ENCODE assay signal across 10 mouse cellular contexts in the genomic region with DNA sequence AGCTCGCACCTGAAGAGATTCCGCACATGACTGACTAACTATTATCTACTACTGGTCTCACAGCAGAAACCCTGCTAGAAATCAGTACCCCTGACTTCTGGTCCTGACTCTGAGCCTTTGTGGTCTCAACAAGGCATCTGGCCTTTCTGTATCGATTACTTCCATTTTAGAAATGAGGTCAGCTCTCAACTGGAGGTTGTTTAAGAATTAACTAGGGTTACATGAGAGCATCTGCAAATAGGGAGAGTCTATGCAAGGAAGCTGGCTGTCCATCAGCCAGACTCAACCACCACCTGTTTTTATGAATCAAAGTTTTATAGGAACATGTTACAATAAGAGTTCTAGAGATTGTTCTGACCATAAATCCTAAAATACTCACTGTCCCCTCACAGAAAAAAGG. TPM values are rescaled to one million over a fixed set of nuclear protein-coding genes. Genes with fewer than 3 reads are reported as not detected.
A peak's percentile ranks its signal among the peaks of the same experiment; 100 is the strongest.
DNase-seq lines count a peak whose midpoint lies in the region; ATAC-seq and TF ChIP-seq lines count a peak whose summit lies in the region.
"Had no signal": no experiment of that assay in that cellular context is flagged by ENCODE, and none has a peak within 500 bp of the region (broad histone marks: within the 10 kb centered on the region; RNA-seq: fewer than 3 reads in every experiment).

No protein-coding gene starts in this region.

- no peak overlapping the region for H3K9ac ChIP-seq in lung, embryonic 14.5 days
- H3K9ac ChIP-seq in lung, postnatal 0 days (replicated peaks; ENCODE audit: low read depth), result no peak overlapping the region
- no peak overlapping the region for H3K9ac ChIP-seq in intestine, embryonic 16.5 days (ENCODE audit: low read depth, low read length)
- H3K9ac ChIP-seq in midbrain, postnatal 0 days (replicated peaks; ENCODE audit: low read length, poor library complexity, severe bottlenecking), result 0 out of 2 replicates have a peak overlapping the region, but pooled peaks have one; percentile 36

- H3K9me3 ChIP-seq in lung, embryonic 14.5 days (ENCODE audit: low read depth, low read length), result no peaks in the 10 kb centered on the region
- no peaks in the 10 kb centered on the region for H3K9me3 ChIP-seq in lung, postnatal 0 days (ENCODE audit: low read length)
- H3K9me3 ChIP-seq in intestine, embryonic 16.5 days (ENCODE audit: control insufficient read depth, low read length), result no peaks in the 10 kb centered on the region
- no peaks in the 10 kb centered on the region for H3K9me3 ChIP-seq in midbrain, postnatal 0 days (ENCODE audit: low read length)

- H3K4me2 ChIP-seq in lung, embryonic 14.5 days, result peak overlapping the region; percentile 88
- H3K4me2 ChIP-seq in lung, postnatal 0 days (replicated peaks; ENCODE audit: low read depth, low read length), result no peak overlapping the region
- 0 out of 2 replicates have a peak overlapping the region, but pooled peaks have one; percentile 85 for H3K4me2 ChIP-seq in intestine, embryonic 16.5 days (ENCODE audit: low read depth, low read length)
- peak overlapping the region; percentile 90 for H3K4me2 ChIP-seq in midbrain, postnatal 0 days (ENCODE audit: low read depth, low read length, poor library complexity, severe bottlenecking)

- 78% methylated on average over 3 of the region's 3 CpGs for WGBS in lung, embryonic 14.5 days
- WGBS in lung, postnatal 0 days, result 75% methylated on average over 3 of the region's 3 CpGs
- WGBS in intestine, embryonic 16.5 days, result 77% methylated on average over 3 of the region's 3 CpGs
- WGBS in midbrain, postnatal 0 days, result 75% methylated on average over 3 of the region's 3 CpGs
- WGBS in kidney, adult 2 months, result 63% methylated on average over 3 of the region's 3 CpGs

- no peaks in the 10 kb centered on the region for H3K27me3 ChIP-seq in lung, embryonic 14.5 days (ENCODE audit: insufficient read depth, low read length)
- no peaks in the 10 kb centered on the region for H3K27me3 ChIP-seq in lung, postnatal 0 days (replicated peaks; ENCODE audit: insufficient read depth, low read length)
- H3K27me3 ChIP-seq in intestine, embryonic 16.5 days (replicated peaks; ENCODE audit: control insufficient read depth, insufficient read depth, low read length), result no peaks in the 10 kb centered on the region
- no peaks in the 10 kb centered on the region for H3K27me3 ChIP-seq in midbrain, postnatal 0 days (ENCODE audit: insufficient read depth, low read length)
- H3K27me3 ChIP-seq in kidney, adult 2 months (replicated peaks; ENCODE audit: control insufficient read depth, insufficient read depth, low read length), result no peaks in the 10 kb centered on the region

- peak overlapping the region; percentile 93; the same call in 1 of the 2 replicates for H3K4me3 ChIP-seq in gastrocnemius, adult 2 months
- no peak overlapping the region for H3K4me3 ChIP-seq in lung, embryonic 14.5 days (ENCODE audit: low read depth, low read length)
- no peak overlapping the region for H3K4me3 ChIP-seq in lung, postnatal 0 days (ENCODE audit: low read depth, low read length)
- H3K4me3 ChIP-seq in intestine, embryonic 16.5 days (ENCODE audit: low read length), result no peak overlapping the region
- H3K4me3 ChIP-seq in midbrain, postnatal 0 days (ENCODE audit: low read depth, low read length), result peak overlapping the region; percentile 100; the same call in 1 of the 2 replicates
- no peak overlapping the region for H3K4me3 ChIP-seq in kidney, adult 2 months (ENCODE audit: insufficient read depth, low read depth, low read length)

- TF ChIP-seq POLR2A in kidney, adult 2 months (IDR thresholded peaks at IDR 0.05; ENCODE audit: low read depth, low read length), result no peak

- peaks cover 10% of the 10 kb centered on the region for H3K4me1 ChIP-seq in lung, embryonic 14.5 days (ENCODE audit: insufficient read depth)
- H3K4me1 ChIP-seq in lung, postnatal 0 days (ENCODE audit: insufficient read depth, low read depth, low read length), result peaks cover 14% of the 10 kb centered on the region; the same call in 1 of the 2 replicates
- peaks cover 28% of the 10 kb centered on the region for H3K4me1 ChIP-seq in intestine, embryonic 16.5 days (ENCODE audit: control insufficient read depth, insufficient read depth, low read length)
- peaks cover 13% of the 10 kb centered on the region; the same call in 1 of the 2 replicates for H3K4me1 ChIP-seq in midbrain, postnatal 0 days (ENCODE audit: insufficient read depth, low read length)
- H3K4me1 ChIP-seq in kidney, adult 2 months (ENCODE audit: control insufficient read depth, insufficient read depth, low read length), result peaks cover 6% of the 10 kb centered on the region

- intact Hi-C loops in gastrocnemius, adult 2 months (cut with DNase I), result no loop called here

- TF ChIP-seq EP300 in lung, postnatal 0 days (IDR thresholded peaks at IDR 0.05), result no peak

- H3K36me3 ChIP-seq in lung, embryonic 14.5 days (ENCODE audit: insufficient read depth), result peaks cover 49% of the 10 kb centered on the region
- H3K36me3 ChIP-seq in lung, postnatal 0 days (ENCODE audit: insufficient read depth, low read length), result peaks cover 20% of the 10 kb centered on the region; the same call in 1 of the 2 replicates
- H3K36me3 ChIP-seq in intestine, embryonic 16.5 days (ENCODE audit: control insufficient read depth, insufficient read depth, low read length), result peaks cover 11% of the 10 kb centered on the region
- peaks cover 31% of the 10 kb centered on the region for H3K36me3 ChIP-seq in midbrain, postnatal 0 days (ENCODE audit: insufficient read depth, low read length)
- H3K36me3 ChIP-seq in kidney, adult 2 months (ENCODE audit: control insufficient read depth, insufficient read depth, low read length), result peaks cover 4% of the 10 kb centered on the region

- DNase-seq in gastrocnemius, adult 2 months, result no peak
- no peak for DNase-seq in gastrocnemius, adult 18-20 months (ENCODE audit: low spot score)
- no peak for DNase-seq in lung, embryonic 14.5 days
- no peak for DNase-seq in lung, postnatal 0 days (ENCODE audit: low spot score)
- no peak for DNase-seq in midbrain, postnatal 0 days (ENCODE audit: low spot score)
- DNase-seq in urinary bladder, postnatal 14 days (ENCODE audit: low spot score), result no peak
- no peak for DNase-seq in kidney, adult 2 months
- DNase-seq: adrenal gland, postnatal 14 days; cerebellum, adult 9-11 months had no signal

- no peak for TF ChIP-seq CTCF in gastrocnemius, adult 2 months (IDR thresholded peaks at IDR 0.05)
- no peak for TF ChIP-seq CTCF in lung, embryonic 14.5 days (IDR thresholded peaks at IDR 0.05; ENCODE audit: low read depth)
- no peak for TF ChIP-seq CTCF in lung, postnatal 0 days (IDR thresholded peaks at IDR 0.05)
- no peak for TF ChIP-seq CTCF in midbrain, postnatal 0 days (IDR thresholded peaks at IDR 0.05)
- no peak for TF ChIP-seq CTCF in kidney, adult 2 months (conservative IDR thresholded peaks at IDR 0.05; ENCODE audit: insufficient read depth, insufficient read length, low read depth, low read length)

- ATAC-seq in lung, embryonic 14.5 days (ENCODE audit: insufficient read depth), result no peak
- ATAC-seq in lung, postnatal 0 days, result no peak
- no peak for ATAC-seq in intestine, embryonic 16.5 days
- ATAC-seq in midbrain, postnatal 0 days (ENCODE audit: low FRiP score), result no peak

- peak overlapping the region; percentile 93; the same call in 1 of the 2 replicates for H3K27ac ChIP-seq in gastrocnemius, adult 2 months
- no peak overlapping the region for H3K27ac ChIP-seq in lung, embryonic 14.5 days (ENCODE audit: low read depth)
- no peak overlapping the region for H3K27ac ChIP-seq in lung, postnatal 0 days (ENCODE audit: low read length)
- H3K27ac ChIP-seq in intestine, embryonic 16.5 days (ENCODE audit: low read length), result no peak overlapping the region
- no peak overlapping the region for H3K27ac ChIP-seq in midbrain, postnatal 0 days (ENCODE audit: low read depth, low read length)
- no peak overlapping the region for H3K27ac ChIP-seq in kidney, adult 2 months (ENCODE audit: insufficient read depth, low read depth, low read length)

RNA-seq across cellular contexts. Expression of gene Dynll2, which starts 2.8 kb away (rescaled TPM):
- total RNA-seq in gastrocnemius, adult 2 months (2021), result 100 to 1,000 TPM; 193 to 205 TPM
- total RNA-seq in gastrocnemius, adult 18-20 months (2021), result 100 to 1,000 TPM; 192 to 239 TPM
- polyA plus RNA-seq in lung, embryonic 14.5 days (2014; fragmentation: Nextera tagmentation; extraction: Ambion mirVana), result 19.7 and 19.9 TPM in 2 replicates
- 12.3 and 14.5 TPM in 2 replicates for polyA plus RNA-seq in lung, postnatal 0 days (2015; fragmentation: Nextera tagmentation; extraction: Ambion mirVana)
- 27.9 and 30.5 TPM in 2 replicates for polyA plus RNA-seq in intestine, embryonic 16.5 days (2015; fragmentation: Nextera tagmentation; extraction: Ambion mirVana)
- total RNA-seq in midbrain, postnatal 0 days (2014; rRNA removed), result 72.1 and 89.8 TPM in 2 replicates
- 54.5 and 56.8 TPM in 2 replicates for polyA plus RNA-seq in midbrain, postnatal 0 days (2015; fragmentation: Nextera tagmentation; extraction: Ambion mirVana)
- 136 and 169 TPM in 2 replicates for polyA plus RNA-seq in kidney, adult 2 months (2012; rRNA removed)

Comparison
In these comparisons a context has a peak if more than half of its experiments do, and no peak if none do; other contexts are left out.
1. H3K4me3 ChIP-seq: peak in gastrocnemius, adult 2 months (single experiment) and midbrain, postnatal 0 days (single experiment); none in lung, embryonic 14.5 days (single experiment), lung, postnatal 0 days (single experiment), intestine, embryonic 16.5 days (single experiment) and kidney, adult 2 months (single experiment).